Mouse (Mus musculus): Measurements from ENCODE around the gene Tmem132a. TPM values are rescaled to one million over a fixed set of nuclear protein-coding genes. Genes with fewer than 3 reads are reported as not detected.

The Tmem132a gene
- total and polyA plus RNA-seq, 3 experiments = 10.7 to 12.0 (median 11.5) TPM

GRCm38 (mm10) chr19:10909087-10909721, 39.5 kb upstream of the Tmem132a start:
- no peak for TF ChIP-seq CTCF (IDR thresholded peaks at IDR 0.05)
- TF ChIP-seq POLR2A (IDR thresholded peaks at IDR 0.05; ENCODE audit: insufficient read depth, low read depth, low read length) = no peak
- TF ChIP-seq EP300 (IDR thresholded peaks at IDR 0.05; ENCODE audit: insufficient read depth, low read depth, low read length) = no peak
- WGBS = 52% methylated on average over 6 of the region's 6 CpGs
- H3K79me2 ChIP-seq (replicated peaks; ENCODE audit: control insufficient read depth, insufficient read depth, low read length) = no peaks in the 10 kb centered on the region
- H3K4me1 ChIP-seq (ENCODE audit: control insufficient read depth, insufficient read depth, low read length) = peaks cover 9% of the 10 kb centered on the region
- intact Hi-C loops (cut with DNase I) = loop anchor here (2.0 kb wide), 1 partner anchor 50 kb away; no protein-coding TSS in a partner anchor
- H3K4me3 ChIP-seq = no peak overlapping the region
- H3K36me3 ChIP-seq (ENCODE audit: control insufficient read depth, insufficient read depth, low read length) = peaks cover 6% of the 10 kb centered on the region; the same call in 1 of the 2 replicates
- no peak for DNase-seq
- H3K27ac ChIP-seq = no peak overlapping the region; the same call in 1 of the 2 replicates
- no peaks in the 10 kb centered on the region for H3K27me3 ChIP-seq (ENCODE audit: control insufficient read depth, insufficient read depth, low read length)
- H3K9ac ChIP-seq (ENCODE audit: low read depth, low read length) = no peak overlapping the region

GRCm38 (mm10) chr19:10907891-10908290, 38.2 kb upstream of the Tmem132a start:
- Histone ChIP-seq H3K4me3 (no peak overlapping the region), H3K4me1 (ENCODE audit: control insufficient read depth, insufficient read depth, low read length) (peaks cover 10% of the 10 kb centered on the region), H3K36me3 (ENCODE audit: control insufficient read depth, insufficient read depth, low read length) (peaks cover 11% of the 10 kb centered on the region; the same call in 1 of the 2 replicates), H3K79me2 (replicated peaks; ENCODE audit: control insufficient read depth, insufficient read depth, low read length) (no peaks in the 10 kb centered on the region), H3K9ac (ENCODE audit: low read depth, low read length) (no peak overlapping the region), H3K27me3 (ENCODE audit: control insufficient read depth, insufficient read depth, low read length) (no peaks in the 10 kb centered on the region), H3K27ac (no peak overlapping the region)
- TF ChIP-seq EP300 (IDR thresholded peaks at IDR 0.05; ENCODE audit: insufficient read depth, low read depth, low read length) (peak; percentile 63; the same call in 1 of the 2 replicates), POLR2A (IDR thresholded peaks at IDR 0.05; ENCODE audit: insufficient read depth, low read depth, low read length) (no peak), CTCF (IDR thresholded peaks at IDR 0.05) (peak; percentile 85)
- WGBS = 40% methylated on average over 3 of the region's 3 CpGs
- intact Hi-C loops (cut with DNase I) = loop anchor here (2.0 kb wide), 1 partner anchor 51 kb away; no protein-coding TSS in a partner anchor
- DNase-seq = peak; percentile 37 to 51

GRCm38 (mm10) chr19:10905728-10906000, 35.9 kb upstream of the Tmem132a start:
- 35% methylated on average over 5 of the region's 5 CpGs for WGBS
- intact Hi-C loops (cut with DNase I) = no loop called here
- no peaks in the 10 kb centered on the region for H3K27me3 ChIP-seq (ENCODE audit: control insufficient read depth, insufficient read depth, low read length)
- no peak for TF ChIP-seq POLR2A (IDR thresholded peaks at IDR 0.05; ENCODE audit: insufficient read depth, low read depth, low read length)
- no peak for TF ChIP-seq CTCF (IDR thresholded peaks at IDR 0.05)
- TF ChIP-seq EP300 (IDR thresholded peaks at IDR 0.05; ENCODE audit: insufficient read depth, low read depth, low read length) = no peak
- H3K4me3 ChIP-seq = no peak overlapping the region
- peaks cover 18% of the 10 kb centered on the region for H3K36me3 ChIP-seq (ENCODE audit: control insufficient read depth, insufficient read depth, low read length)
- no peaks in the 10 kb centered on the region for H3K79me2 ChIP-seq (replicated peaks; ENCODE audit: control insufficient read depth, insufficient read depth, low read length)
- no peak overlapping the region for H3K9ac ChIP-seq (ENCODE audit: low read depth, low read length)
- no peak for DNase-seq
- H3K27ac ChIP-seq = peak overlapping the region; percentile 77
- peaks cover 10% of the 10 kb centered on the region for H3K4me1 ChIP-seq (ENCODE audit: control insufficient read depth, insufficient read depth, low read length)

DNA sequence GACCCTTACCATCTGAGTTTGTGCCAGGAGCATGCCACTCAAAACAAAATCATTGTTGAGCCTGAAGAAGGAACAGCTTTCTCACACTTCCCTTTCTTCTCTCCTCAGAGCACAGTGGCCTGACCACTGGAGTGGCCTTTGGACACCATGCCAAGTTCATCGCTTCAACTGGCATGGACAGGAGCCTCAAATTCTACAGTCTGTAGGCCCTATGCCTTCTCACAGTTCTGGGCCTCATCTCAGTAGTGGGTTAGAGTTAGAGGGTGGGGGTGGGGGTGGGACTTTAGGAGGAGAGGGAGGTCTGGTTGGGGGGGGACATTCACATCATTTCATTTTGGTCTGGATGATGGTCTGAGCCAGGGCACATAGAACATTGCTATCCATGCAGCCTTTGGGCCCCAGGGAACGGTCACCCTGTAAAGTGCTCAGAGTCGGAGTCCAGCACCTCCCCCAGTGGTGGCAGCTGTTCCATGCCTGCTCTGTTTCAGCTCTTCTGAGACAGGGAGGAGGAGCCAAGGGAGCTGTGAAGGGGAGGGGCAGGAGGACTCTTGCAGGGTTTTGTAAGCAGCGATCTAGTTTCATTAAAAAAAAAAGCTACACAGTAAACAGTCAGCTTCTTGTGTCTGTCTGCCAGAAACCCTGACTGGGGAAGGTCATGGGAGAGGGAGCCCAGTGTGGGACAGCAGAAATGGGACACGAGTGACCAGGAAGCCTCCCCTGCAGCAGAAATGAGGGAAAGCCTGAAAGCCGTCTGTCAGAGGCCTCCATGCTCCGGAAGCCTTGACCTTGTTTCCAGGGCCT, 35.4 kb upstream of the Tmem132a start:
- peaks cover 10% of the 10 kb centered on the region for H3K4me1 ChIP-seq (ENCODE audit: control insufficient read depth, insufficient read depth, low read length)
- H3K27ac ChIP-seq = peak overlapping the region; percentile 77
- WGBS = 14% methylated on average over 7 of the region's 7 CpGs
- intact Hi-C loops (cut with DNase I) = no loop called here
- no peak overlapping the region for H3K9ac ChIP-seq (ENCODE audit: low read depth, low read length)
- H3K79me2 ChIP-seq (replicated peaks; ENCODE audit: control insufficient read depth, insufficient read depth, low read length) = no peaks in the 10 kb centered on the region
- peaks cover 18% of the 10 kb centered on the region for H3K36me3 ChIP-seq (ENCODE audit: control insufficient read depth, insufficient read depth, low read length)
- DNase-seq = peak; percentile 73 to 83
- no peaks in the 10 kb centered on the region for H3K27me3 ChIP-seq (ENCODE audit: control insufficient read depth, insufficient read depth, low read length)
- H3K4me3 ChIP-seq = no peak overlapping the region
- no peak for TF ChIP-seq EP300 (IDR thresholded peaks at IDR 0.05; ENCODE audit: insufficient read depth, low read depth, low read length)
- TF ChIP-seq POLR2A (IDR thresholded peaks at IDR 0.05; ENCODE audit: insufficient read depth, low read depth, low read length) = 0 out of 2 replicates have a peak, but pooled peaks have one; percentile 9
- TF ChIP-seq CTCF (IDR thresholded peaks at IDR 0.05) = peak; percentile 20; the same call in 1 of the 2 replicates

- peaks cover 24% of the 10 kb centered on the region for H3K36me3 ChIP-seq (ENCODE audit: control insufficient read depth, insufficient read depth, low read length)
- intact Hi-C loops (cut with DNase I) = no loop called here
- no peaks in the 10 kb centered on the region for H3K27me3 ChIP-seq (ENCODE audit: control insufficient read depth, insufficient read depth, low read length)
- no peak for DNase-seq
- H3K27ac ChIP-seq = peak overlapping the region; percentile 36
- no peak overlapping the region for H3K4me3 ChIP-seq
- H3K79me2 ChIP-seq (replicated peaks; ENCODE audit: control insufficient read depth, insufficient read depth, low read length) = no peaks in the 10 kb centered on the region
- TF ChIP-seq EP300 (IDR thresholded peaks at IDR 0.05; ENCODE audit: insufficient read depth, low read depth, low read length) = no peak
- TF ChIP-seq POLR2A (IDR thresholded peaks at IDR 0.05; ENCODE audit: insufficient read depth, low read depth, low read length) = no peak
- TF ChIP-seq CTCF (IDR thresholded peaks at IDR 0.05) = no peak
- WGBS = 66% methylated on average over 5 of the region's 5 CpGs
- peaks cover 8% of the 10 kb centered on the region for H3K4me1 ChIP-seq (ENCODE audit: control insufficient read depth, insufficient read depth, low read length)
- H3K9ac ChIP-seq (ENCODE audit: low read depth, low read length) = no peak overlapping the region
Measured at GRCm38 (mm10) chr19:10904512-10904911, 34.8 kb upstream of the Tmem132a start.

GRCm38 (mm10) chr19:10901046-10901445, 31.3 kb upstream of the Tmem132a start:
- no peak overlapping the region for H3K9ac ChIP-seq (ENCODE audit: low read depth, low read length)
- WGBS = 84% methylated on average over 5 of the region's 5 CpGs
- no peak overlapping the region for H3K4me3 ChIP-seq
- no peaks in the 10 kb centered on the region for H3K27me3 ChIP-seq (ENCODE audit: control insufficient read depth, insufficient read depth, low read length)
- peaks cover 34% of the 10 kb centered on the region for H3K36me3 ChIP-seq (ENCODE audit: control insufficient read depth, insufficient read depth, low read length)
- no peak overlapping the region for H3K27ac ChIP-seq
- H3K4me1 ChIP-seq (ENCODE audit: control insufficient read depth, insufficient read depth, low read length) = peaks cover 7% of the 10 kb centered on the region
- no peak for DNase-seq
- intact Hi-C loops (cut with DNase I) = no loop called here
- TF ChIP-seq EP300 (IDR thresholded peaks at IDR 0.05; ENCODE audit: insufficient read depth, low read depth, low read length) = no peak
- no peak for TF ChIP-seq POLR2A (IDR thresholded peaks at IDR 0.05; ENCODE audit: insufficient read depth, low read depth, low read length)
- no peak for TF ChIP-seq CTCF (IDR thresholded peaks at IDR 0.05)
- H3K79me2 ChIP-seq (replicated peaks; ENCODE audit: control insufficient read depth, insufficient read depth, low read length) = no peaks in the 10 kb centered on the region
